Mouse (Mus musculus) testis, postnatal 14 days (tissue): ENCODE results near the gene 4930539E08Rik.
A peak's percentile ranks its signal among the peaks of the same experiment; 100 is the strongest.

Experiments
- DNase-seq: peaks from one replicate; pipeline ENCODE4 v3.0.0; 2021; ENCODE audit warnings: low spot score

Gene 4930539E08Rik

GRCm38 (mm10) chr17:28930392-28931074 is 15.4 kb upstream of the 4930539E08Rik start:
- peak; percentile 67 for DNase-seq

- DNase-seq = no peak
Observed at GRCm38 (mm10) chr17:28929369-28929768, 14.2 kb upstream of the 4930539E08Rik start.

GRCm38 (mm10) chr17:28928004-28928403 is 12.9 kb upstream of the 4930539E08Rik start:
- no peak for DNase-seq

- DNase-seq = no peak
Observed at GRCm38 (mm10) chr17:28926866-28927635, 11.9 kb upstream of the 4930539E08Rik start.

GRCm38 (mm10) chr17:28926380-28926779 is 11.3 kb upstream of the 4930539E08Rik start:
- peak; percentile 72 for DNase-seq

- no peak for DNase-seq
Observed at GRCm38 (mm10) chr17:28924957-28925595, 10.0 kb upstream of the 4930539E08Rik start.

- DNase-seq = no peak
Observed at GRCm38 (mm10) chr17:28922096-28922495, 7.0 kb upstream of the 4930539E08Rik start.

- DNase-seq = no peak
Observed at GRCm38 (mm10) chr17:28921086-28921485, 6.0 kb upstream of the 4930539E08Rik start.

GRCm38 (mm10) chr17:28916520-28916919 is 1.4 kb upstream of the 4930539E08Rik start:
- DNase-seq = no peak

GRCm38 (mm10) chr17:28913940-28914339 is 1.2 kb downstream of the 4930539E08Rik start:
- no peak for DNase-seq

- DNase-seq = no peak
Observed at GRCm38 (mm10) chr17:28913200-28913599, 1.9 kb downstream of the 4930539E08Rik start.

GRCm38 (mm10) chr17:28910139-28910538 is 5.0 kb downstream of the 4930539E08Rik start:
- no peak for DNase-seq

- DNase-seq = peak; percentile 73
Observed at GRCm38 (mm10) chr17:28909252-28909941, 5.7 kb downstream of the 4930539E08Rik start.

GRCm38 (mm10) chr17:28907959-28908358 is 7.2 kb downstream of the 4930539E08Rik start:
- no peak for DNase-seq

GRCm38 (mm10) chr17:28905377-28905916 is 9.7 kb downstream of the 4930539E08Rik start:
- no peak for DNase-seq

- DNase-seq = peak; percentile 50
Observed at GRCm38 (mm10) chr17:28904546-28905376, 10.4 kb downstream of the 4930539E08Rik start.

- no peak for DNase-seq
Observed at GRCm38 (mm10) chr17:28901559-28901958, 13.6 kb downstream of the 4930539E08Rik start.

GRCm38 (mm10) chr17:28899427-28899826 is 15.7 kb downstream of the 4930539E08Rik start:
- DNase-seq = no peak

- DNase-seq = no peak
Observed at GRCm38 (mm10) chr17:28898249-28898648, 16.9 kb downstream of the 4930539E08Rik start.

GRCm38 (mm10) chr17:28897817-28898216 is 17.3 kb downstream of the 4930539E08Rik start:
- DNase-seq = no peak
